In the genomic region with DNA sequence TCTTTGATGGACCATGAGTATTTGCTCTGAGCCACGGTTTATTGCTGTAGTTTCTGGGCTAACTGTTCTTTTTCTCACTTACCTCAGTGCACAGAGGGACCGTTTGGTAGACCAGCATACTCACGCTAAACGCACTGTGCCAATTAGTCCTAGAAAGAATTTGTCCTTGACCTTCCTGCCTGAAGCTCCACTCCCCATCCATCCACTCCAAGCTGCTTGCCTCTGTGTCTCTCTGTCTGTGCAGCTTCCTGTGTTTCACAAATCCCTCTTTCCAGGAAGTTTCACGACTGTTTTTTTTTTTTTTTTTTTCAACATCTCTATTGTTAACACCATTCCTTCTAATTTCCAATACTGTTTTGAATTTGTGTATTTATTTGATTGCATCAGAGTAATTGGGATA, we compare ENCODE assay signal across 19 mouse cellular contexts.
A peak's percentile ranks its signal among the peaks of the same experiment; 100 is the strongest.
DNase-seq lines count a peak whose midpoint lies in the region; ATAC-seq lines count a peak whose summit lies in the region.
"Had no signal": no experiment of that assay in that cellular context is flagged by ENCODE, and none has a peak within 500 bp of the region (broad histone marks: within the 10 kb centered on the region; RNA-seq: fewer than 3 reads in every experiment).

No protein-coding gene starts in this region.

- no peak overlapping the region for H3K27ac ChIP-seq in heart, embryonic 12.5 days (ENCODE audit: poor library complexity, severe bottlenecking)
- no peak overlapping the region for H3K27ac ChIP-seq in heart, embryonic 10.5 days
- no peak overlapping the region for H3K27ac ChIP-seq in limb, embryonic 10.5 days
- H3K27ac ChIP-seq: embryonic facial prominence, embryonic 12.5 days; hindbrain, embryonic 15.5 days had no signal

- H3K4me3 ChIP-seq in heart, embryonic 12.5 days = no peak overlapping the region
- H3K4me3 ChIP-seq in heart, embryonic 10.5 days = no peak overlapping the region
- H3K4me3 ChIP-seq in limb, embryonic 10.5 days = no peak overlapping the region
- H3K4me3 ChIP-seq: embryonic facial prominence, embryonic 12.5 days; hindbrain, embryonic 15.5 days had no signal

- H3K9me3 ChIP-seq in heart, embryonic 12.5 days (replicated peaks) = no peaks in the 10 kb centered on the region
- H3K9me3 ChIP-seq in heart, embryonic 10.5 days = no peaks in the 10 kb centered on the region
- no peaks in the 10 kb centered on the region for H3K9me3 ChIP-seq in limb, embryonic 10.5 days (replicated peaks)
- H3K9me3 ChIP-seq: embryonic facial prominence, embryonic 12.5 days; hindbrain, embryonic 15.5 days had no signal

- peak; percentile 35 for DNase-seq in adrenal gland, adult 2 months
- DNase-seq in adrenal gland, adult 18-20 months (ENCODE audit: low spot score in 2 of 2) = no peak
- no peak for DNase-seq in heart, embryonic 10.5 days (ENCODE audit: low spot score)
- peak; percentile 85 for DNase-seq in ES-CJ7 (ENCODE audit: low read depth, low spot score)
- DNase-seq in limb, embryonic 10.5 days (ENCODE audit: low spot score) = no peak
- DNase-seq: cerebellum, adult 11 months; cerebellum, adult 8-10 months; cerebellum, postnatal 14 days; forebrain, postnatal 0 days; gastrocnemius, postnatal 14 days; heart, postnatal 36 days; kidney, adult 8-10 months had no signal

- no peaks in the 10 kb centered on the region for H3K27me3 ChIP-seq in heart, embryonic 12.5 days (replicated peaks)
- H3K27me3 ChIP-seq in heart, embryonic 10.5 days (ENCODE audit: insufficient read depth, poor library complexity, severe bottlenecking) = no peaks in the 10 kb centered on the region
- H3K27me3 ChIP-seq in limb, embryonic 10.5 days (ENCODE audit: low read depth, poor library complexity, severe bottlenecking) = no peaks in the 10 kb centered on the region
- H3K27me3 ChIP-seq: CH12.LX; embryonic facial prominence, embryonic 12.5 days; hindbrain, embryonic 15.5 days had no signal

- H3K4me2 ChIP-seq in heart, embryonic 12.5 days = no peak overlapping the region
- H3K4me2 ChIP-seq: embryonic facial prominence, embryonic 12.5 days; heart, embryonic 11.5 days; hindbrain, embryonic 15.5 days had no signal

- 32% methylated on average over 5 of the region's 5 CpGs for WGBS in heart, embryonic 12.5 days
- 46% methylated on average over 5 of the region's 5 CpGs for WGBS in heart, embryonic 10.5 days
- 49% methylated on average over 5 of the region's 5 CpGs for WGBS in limb, embryonic 10.5 days

- H3K36me3 ChIP-seq in heart, embryonic 12.5 days = no peaks in the 10 kb centered on the region
- no peaks in the 10 kb centered on the region for H3K36me3 ChIP-seq in heart, embryonic 10.5 days
- no peaks in the 10 kb centered on the region for H3K36me3 ChIP-seq in limb, embryonic 10.5 days
- H3K36me3 ChIP-seq: embryonic facial prominence, embryonic 12.5 days; hindbrain, embryonic 15.5 days had no signal

- H3K9ac ChIP-seq in heart, embryonic 12.5 days = no peak overlapping the region
- H3K9ac ChIP-seq: embryonic facial prominence, embryonic 12.5 days; forebrain, postnatal 0 days; hindbrain, embryonic 15.5 days had no signal

- 0 out of 2 replicates have a peak, but pooled peaks have one; percentile 22 for ATAC-seq in heart, embryonic 12.5 days (ENCODE audit: insufficient number of reproducible peaks, low FRiP score)
- no peak for ATAC-seq in inflammation-experienced regulatory T-cells, adult 6 months
- ATAC-seq: forebrain, postnatal 0 days; intestine, postnatal 0 days had no signal

- H3K4me1 ChIP-seq in heart, embryonic 12.5 days (replicated peaks) = peaks cover 15% of the 10 kb centered on the region
- peaks cover 13% of the 10 kb centered on the region for H3K4me1 ChIP-seq in heart, embryonic 10.5 days
- 0 out of 2 replicates have a peak, but pooled peaks cover 4% of the 10 kb centered on the region for H3K4me1 ChIP-seq in limb, embryonic 10.5 days
- H3K4me1 ChIP-seq: embryonic facial prominence, embryonic 12.5 days; hindbrain, embryonic 15.5 days had no signal

Comparison
In these comparisons a context has a peak if more than half of its experiments do, and no peak if none do; other contexts are left out.
1. DNase-seq: peak in adrenal gland, adult 2 months (single experiment) and ES-CJ7 (single experiment); none in adrenal gland, adult 18-20 months (0 of 2), heart, embryonic 10.5 days (single experiment) and limb, embryonic 10.5 days (single experiment).